Mouse (Mus musculus) heart, embryonic 16.5 days (tissue): ENCODE measurements at regions not wholly inside any gene's neighbourhood (a gene's known extent, or its start where the extent isn't known, plus 50 kb on each side); places are given as distances from the start of the nearest gene placed in this dataset.
A peak's percentile ranks its signal among the peaks of the same experiment; 100 is the strongest.

ENCODE experiments used
- ATAC-seq: fragments of 200-750 bp; cut with Nextera tagmentation; replicated peaks from 2 replicates; pipeline ENCODE4 v1.8.0; 2017; ENCODE audit warnings: moderate number of reproducible peaks; ENCODE audit not compliant: insufficient read depth, low FRiP score; ENCODE audit errors: extremely low read depth
- H3K27ac ChIP-seq: fragments of 300-500 bp; sonication (generic); 2 replicates; pipeline ENCODE4 v1.5.1; 2014; ENCODE audit warnings: mild to moderate bottlenecking, low read length, control low read depth, moderate library complexity
- H3K27me3 ChIP-seq: fragments of 300-500 bp; sonication (generic); 2 replicates; pipeline ENCODE4 v1.6.1; 2014; ENCODE audit warnings: low read length, mixed read lengths; ENCODE audit not compliant: control insufficient read depth, insufficient read depth
- H3K36me3 ChIP-seq: fragments of 300-500 bp; sonication (generic); 2 replicates; pipeline ENCODE4 v1.6.1; 2014; ENCODE audit not compliant: control insufficient read depth, insufficient read depth
- H3K4me1 ChIP-seq: fragments of 300-500 bp; sonication (generic); 2 replicates; pipeline ENCODE4 v1.6.1; 2014; ENCODE audit warnings: low read length, mixed read lengths; ENCODE audit not compliant: control insufficient read depth, insufficient read depth
- H3K4me2 ChIP-seq: fragments of 300-500 bp; sonication (generic); 2 replicates; pipeline ENCODE4 v1.6.1; 2014; ENCODE audit warnings: low read depth, mild to moderate bottlenecking, control low read depth, low read length
- H3K4me3 ChIP-seq: fragments of 300-500 bp; sonication (generic); 2 replicates; pipeline ENCODE4 v1.5.1; 2014; ENCODE audit warnings: mild to moderate bottlenecking, control low read depth, low read length
- H3K9ac ChIP-seq: fragments of 300-500 bp; sonication (generic); 2 replicates; pipeline ENCODE4 v1.6.1; 2014; ENCODE audit warnings: low read length, control low read depth
- H3K9me3 ChIP-seq: fragments of 300-500 bp; sonication (generic); replicated peaks from 2 replicates; pipeline ENCODE4 v1.6.1; 2016; ENCODE audit warnings: low read length; ENCODE audit not compliant: control insufficient read depth
- WGBS: fragments of 180-500 bp; shearing (Covaris S2); extraction: QIAGEN DNeasy Blood & Tissue Kit; methylation state at CpG from one replicate; pipeline ENCODE4 v1.1.7; 2014; 5-methylcytosine and 5-hydroxymethylcytosine counted together

DNA sequence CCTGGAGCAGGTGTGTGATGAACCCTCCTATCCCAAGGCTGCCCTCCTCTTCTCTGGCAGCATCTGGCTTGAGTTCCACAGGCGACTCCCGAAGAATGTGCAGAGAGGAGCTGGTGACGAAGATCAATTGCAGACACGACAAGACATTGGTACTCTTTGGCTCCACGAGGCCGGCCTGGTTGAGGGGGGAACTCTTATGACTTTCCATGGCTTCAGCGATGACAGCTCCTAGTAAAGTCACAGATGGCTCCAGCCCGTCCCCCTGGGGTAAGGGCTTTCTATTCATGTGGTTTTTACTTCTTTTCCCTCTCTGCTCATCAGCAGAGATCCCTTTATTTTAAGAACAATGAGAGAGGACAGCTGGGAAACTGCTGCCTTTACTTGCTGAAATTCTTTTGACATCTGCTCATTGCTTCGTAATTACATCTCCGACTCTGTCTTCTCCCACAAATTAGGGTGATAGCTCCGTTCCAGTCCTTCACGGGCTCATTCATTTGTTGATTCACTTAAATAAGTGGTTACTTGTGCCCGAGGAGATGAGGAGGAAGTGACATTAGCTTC, 284.2 kb upstream of the Msx2 start:
- no peak overlapping the region for H3K4me3 ChIP-seq
- H3K4me1 ChIP-seq: peaks cover 10% of the 10 kb centered on the region; the same call in 1 of the 2 replicates
- no peak overlapping the region for H3K9ac ChIP-seq
- no peak overlapping the region for H3K27ac ChIP-seq
- H3K27me3 ChIP-seq: no peaks in the 10 kb centered on the region
- no peak overlapping the region for H3K4me2 ChIP-seq
- no peaks in the 10 kb centered on the region for H3K9me3 ChIP-seq
- ATAC-seq: no peak
- WGBS: 46% methylated on average over 13 of the region's 13 CpGs
- no peaks in the 10 kb centered on the region for H3K36me3 ChIP-seq

DNA sequence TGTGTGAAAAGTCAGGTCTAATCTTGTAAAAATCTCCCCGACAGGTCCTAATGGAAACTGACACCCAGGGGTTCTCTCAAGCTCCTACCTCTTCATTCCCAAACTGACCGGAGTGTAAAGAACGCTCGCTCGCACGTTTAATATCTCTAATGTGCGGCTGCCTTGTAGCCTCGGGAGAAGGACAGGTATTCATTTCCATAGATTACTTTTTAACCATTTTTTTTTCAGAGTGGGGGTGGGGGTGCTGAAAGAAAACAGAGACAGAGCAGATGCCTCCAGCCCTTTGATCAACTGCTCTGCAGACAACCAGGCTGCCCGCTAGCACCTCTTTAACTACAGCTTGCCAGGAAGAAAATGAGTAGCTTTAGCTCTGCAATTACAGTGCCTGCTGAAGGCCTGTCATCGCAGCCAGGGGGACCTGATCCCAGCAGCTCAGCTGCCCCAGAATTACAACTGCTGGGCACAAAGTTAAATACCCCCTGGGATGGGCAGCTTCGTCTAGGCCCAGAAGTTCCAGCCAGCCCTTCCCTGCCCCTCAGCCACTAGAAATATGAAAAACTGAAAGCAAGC, 282.3 kb upstream of the Msx2 start:
- Histone ChIP-seq H3K4me2 (peak overlapping the region; percentile 37), H3K9me3 (no peaks in the 10 kb centered on the region), H3K4me3 (no peak overlapping the region), H3K4me1 (peaks cover 10% of the 10 kb centered on the region; the same call in 1 of the 2 replicates), H3K9ac (peak overlapping the region; percentile 31; the same call in 1 of the 2 replicates), H3K36me3 (no peaks in the 10 kb centered on the region), H3K27ac (peak overlapping the region; percentile 13), H3K27me3 (no peaks in the 10 kb centered on the region)
- 29% methylated on average over 11 of the region's 11 CpGs for WGBS
- no peak; the same call in 1 of the 2 replicates for ATAC-seq

DNA sequence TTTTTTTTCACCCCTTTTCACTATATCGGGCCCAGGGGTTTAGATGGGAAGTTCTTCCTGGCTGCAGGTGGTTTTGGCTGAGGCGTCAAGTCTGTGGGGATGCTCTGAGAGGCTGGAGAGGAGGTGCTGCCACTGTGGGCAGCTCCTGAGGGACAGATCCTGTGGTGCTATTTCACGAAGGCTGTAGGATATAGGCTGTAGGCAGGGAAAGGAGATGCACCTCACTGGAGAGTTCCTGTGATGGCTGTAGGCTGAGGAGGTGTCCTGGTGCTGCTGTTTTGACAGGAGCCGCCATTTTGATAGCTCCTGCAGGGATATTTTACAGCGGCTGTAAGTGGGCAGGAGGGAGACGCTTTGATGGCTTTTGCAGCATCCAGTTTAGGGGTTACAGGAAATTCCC, 280.2 kb upstream of the Msx2 start:
- H3K36me3 ChIP-seq: no peaks in the 10 kb centered on the region
- WGBS: 75% methylated on average over 6 of the region's 6 CpGs
- H3K9ac ChIP-seq: no peak overlapping the region
- H3K4me2 ChIP-seq: no peak overlapping the region
- no peak for ATAC-seq
- H3K4me3 ChIP-seq: no peak overlapping the region
- no peaks in the 10 kb centered on the region for H3K9me3 ChIP-seq
- H3K27ac ChIP-seq: no peak overlapping the region
- no peaks in the 10 kb centered on the region for H3K27me3 ChIP-seq
- H3K4me1 ChIP-seq: peaks cover 10% of the 10 kb centered on the region; the same call in 1 of the 2 replicates

DNA sequence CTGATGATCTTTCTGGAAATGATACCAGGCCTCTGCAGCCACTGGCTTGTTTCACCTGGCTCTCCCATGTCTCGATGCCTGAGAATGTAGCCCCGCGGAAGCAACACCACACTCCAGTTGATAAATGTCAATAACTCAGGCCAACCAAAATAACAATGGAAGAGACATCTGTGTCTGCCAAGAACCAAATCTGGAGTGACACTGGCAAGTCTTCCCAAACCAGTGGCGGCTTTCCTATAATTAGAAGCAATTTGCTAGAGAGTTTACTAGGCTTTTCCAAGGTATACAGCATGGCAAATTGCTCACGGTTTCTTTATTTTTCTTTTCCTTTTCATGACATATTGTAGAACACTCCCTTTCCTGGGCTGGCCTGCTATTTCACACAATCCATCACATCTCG, 268.1 kb upstream of the Msx2 start:
- Histone ChIP-seq H3K36me3 (no peaks in the 10 kb centered on the region), H3K9me3 (no peaks in the 10 kb centered on the region), H3K9ac (no peak overlapping the region), H3K4me1 (peaks cover 4% of the 10 kb centered on the region; the same call in 1 of the 2 replicates), H3K4me2 (no peak overlapping the region), H3K27me3 (no peaks in the 10 kb centered on the region), H3K4me3 (no peak overlapping the region), H3K27ac (no peak overlapping the region)
- WGBS: 50% methylated on average over 6 of the region's 6 CpGs
- ATAC-seq: no peak; the same call in 1 of the 2 replicates

DNA sequence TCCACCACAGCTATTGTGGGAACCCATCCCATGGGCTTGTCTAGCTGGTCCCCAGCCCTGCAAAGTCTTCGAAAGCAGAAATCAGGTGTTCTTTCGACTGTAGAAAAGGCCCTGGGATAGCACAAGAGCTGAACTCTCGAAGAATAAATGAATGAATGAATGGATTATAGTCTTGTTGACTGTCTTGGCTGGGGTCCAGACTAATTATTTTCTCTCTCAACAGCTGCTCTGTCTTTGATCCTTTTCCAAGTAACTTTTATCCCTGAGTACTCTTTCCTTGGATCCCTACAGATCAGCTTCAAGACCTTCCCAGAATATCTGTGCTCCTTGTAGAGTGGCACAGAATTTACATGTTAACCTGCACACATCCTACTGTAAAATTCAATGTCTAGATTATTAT, 266.3 kb upstream of the Msx2 start:
- 79% methylated on average over 3 of the region's 3 CpGs for WGBS
- no peak overlapping the region for H3K4me2 ChIP-seq

DNA sequence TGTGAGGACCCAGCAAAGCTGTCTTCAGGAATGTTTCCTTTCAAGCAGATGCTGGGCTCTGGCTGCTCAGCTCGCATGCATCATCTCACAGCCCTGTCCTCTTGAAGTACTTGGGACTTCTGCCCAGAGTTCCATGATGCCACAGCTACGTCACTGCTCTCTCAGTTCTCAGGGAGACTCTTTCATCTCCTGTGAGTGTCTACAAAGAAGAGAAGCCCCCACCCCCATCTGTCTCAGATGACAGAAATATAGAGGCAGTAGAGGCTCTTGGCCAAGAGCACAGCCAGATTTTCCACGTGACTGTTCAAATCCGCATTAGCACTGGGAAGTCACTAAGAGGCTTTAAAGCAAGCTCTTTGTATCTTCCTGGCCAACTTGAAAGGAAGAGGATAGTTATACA, 262.1 kb upstream of the Msx2 start:
- no peaks in the 10 kb centered on the region for H3K4me1 ChIP-seq
- no peaks in the 10 kb centered on the region for H3K9me3 ChIP-seq
- no peak overlapping the region for H3K9ac ChIP-seq
- peak; percentile 82; the same call in 1 of the 2 replicates for ATAC-seq
- H3K27ac ChIP-seq: no peak overlapping the region
- H3K27me3 ChIP-seq: no peaks in the 10 kb centered on the region
- WGBS: 31% methylated on average over 4 of the region's 4 CpGs
- H3K4me3 ChIP-seq: no peak overlapping the region
- H3K4me2 ChIP-seq: no peak overlapping the region
- H3K36me3 ChIP-seq: no peaks in the 10 kb centered on the region

More for the DNA sequence above, 266.3 kb upstream of the Msx2 start:
- Histone ChIP-seq H3K9ac (no peak overlapping the region), H3K27ac (no peak overlapping the region), H3K27me3 (no peaks in the 10 kb centered on the region), H3K36me3 (no peaks in the 10 kb centered on the region), H3K4me1 (peaks cover 4% of the 10 kb centered on the region; the same call in 1 of the 2 replicates), H3K9me3 (no peaks in the 10 kb centered on the region), H3K4me3 (no peak overlapping the region)
- ATAC-seq: no peak

DNA sequence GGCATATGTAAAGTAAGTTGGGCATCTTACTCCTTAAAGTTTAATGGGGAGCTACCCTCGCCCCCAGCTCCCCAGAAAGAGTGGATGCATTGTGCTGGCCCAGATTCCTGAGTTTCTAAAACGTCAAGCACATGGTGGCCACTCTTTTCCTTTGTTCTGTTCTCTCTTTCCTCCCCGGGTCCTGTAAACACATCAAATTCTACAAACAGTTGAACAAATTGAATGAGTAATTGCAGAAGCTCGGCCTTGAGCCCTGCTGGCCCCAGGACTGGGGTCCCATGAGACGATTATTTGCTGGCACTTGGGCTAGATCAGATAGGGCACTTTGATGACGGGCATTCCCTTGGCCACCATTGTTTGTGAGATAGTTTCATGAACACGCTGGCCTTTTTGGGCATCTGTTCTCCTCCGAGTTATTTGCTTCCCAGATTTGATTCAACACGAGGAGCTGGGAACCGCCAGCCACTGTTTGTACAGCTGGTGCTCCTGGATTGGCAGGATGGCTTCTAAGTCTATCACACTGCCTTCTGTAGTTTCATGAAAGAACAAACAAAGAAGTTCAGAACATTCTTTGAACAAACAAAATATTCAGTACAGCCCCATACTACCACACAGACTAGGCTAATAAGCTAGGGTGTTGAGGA, 257.5 kb upstream of the Msx2 start:
- no peaks in the 10 kb centered on the region for H3K9me3 ChIP-seq
- no peaks in the 10 kb centered on the region for H3K27me3 ChIP-seq
- no peak for ATAC-seq
- no peak overlapping the region for H3K4me2 ChIP-seq
- no peaks in the 10 kb centered on the region for H3K4me1 ChIP-seq
- no peak overlapping the region for H3K9ac ChIP-seq
- no peak overlapping the region for H3K27ac ChIP-seq
- H3K36me3 ChIP-seq: no peaks in the 10 kb centered on the region
- WGBS: 64% methylated on average over 10 of the region's 10 CpGs
- H3K4me3 ChIP-seq: no peak overlapping the region

DNA sequence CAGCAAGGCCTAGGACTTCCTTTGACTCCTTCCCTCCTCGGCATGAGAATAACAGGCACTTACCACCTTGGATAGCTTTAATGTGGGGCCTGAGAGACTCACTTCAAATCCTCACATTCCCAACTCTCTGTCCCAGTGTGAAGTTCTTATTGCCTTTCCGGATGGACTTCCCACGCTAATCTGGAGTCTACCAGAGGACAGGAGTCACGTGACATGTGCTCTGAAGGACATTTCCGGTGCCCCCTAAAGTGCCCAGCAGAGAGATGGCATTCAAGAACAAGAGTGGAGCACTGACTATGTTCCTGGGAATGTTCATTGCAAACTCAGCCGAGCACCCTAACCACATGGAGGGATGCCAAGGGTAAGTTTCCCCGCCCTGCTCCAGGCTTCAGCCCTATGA, 257.0 kb upstream of the Msx2 start:
- ATAC-seq: no peak
- Histone ChIP-seq H3K36me3 (no peaks in the 10 kb centered on the region), H3K9ac (no peak overlapping the region), H3K4me2 (no peak overlapping the region), H3K4me1 (no peaks in the 10 kb centered on the region), H3K27me3 (no peaks in the 10 kb centered on the region), H3K4me3 (no peak overlapping the region), H3K27ac (no peak overlapping the region), H3K9me3 (no peaks in the 10 kb centered on the region)
- WGBS: 86% methylated on average over 7 of the region's 7 CpGs

DNA sequence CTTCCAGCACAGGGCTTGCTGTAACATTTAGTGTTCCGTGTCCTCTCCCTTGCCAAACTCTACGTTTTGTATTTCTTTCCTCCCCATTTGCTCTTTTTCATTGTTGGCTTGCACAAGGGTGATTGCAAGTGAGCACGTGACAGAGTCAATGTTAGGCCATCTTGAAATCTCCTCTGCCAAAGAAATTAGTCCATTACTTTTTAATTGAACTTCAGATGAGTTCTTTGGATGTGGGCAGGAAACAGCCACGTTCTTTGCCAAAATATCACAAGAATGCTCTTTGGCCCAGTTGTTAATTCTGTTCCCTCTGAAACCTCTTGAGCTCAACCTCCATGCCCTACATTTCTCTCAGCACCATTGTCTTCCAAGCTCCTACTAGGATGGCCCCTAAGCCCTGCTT, 253.2 kb upstream of the Msx2 start:
- 84% methylated on average over 4 of the region's 4 CpGs for WGBS
- Histone ChIP-seq H3K4me2 (no peak overlapping the region), H3K4me3 (no peak overlapping the region), H3K4me1 (0 out of 2 replicates have a peak, but pooled peaks cover 6% of the 10 kb centered on the region), H3K27ac (no peak overlapping the region), H3K9ac (no peak overlapping the region), H3K27me3 (no peaks in the 10 kb centered on the region), H3K36me3 (no peaks in the 10 kb centered on the region), H3K9me3 (no peaks in the 10 kb centered on the region)
- no peak for ATAC-seq
